Mouse (Mus musculus) right cerebral cortex, postnatal 36 days (tissue): Measurements from ENCODE around the gene March6.

Source experiments
- DNase-seq, 2 experiments: peaks; one replicate each; pipeline ENCODE4 v3.0.0; 2022; ENCODE audit warnings: low spot score in 2 of 2, mixed read lengths in 1 of 2

The March6 gene

DNA sequence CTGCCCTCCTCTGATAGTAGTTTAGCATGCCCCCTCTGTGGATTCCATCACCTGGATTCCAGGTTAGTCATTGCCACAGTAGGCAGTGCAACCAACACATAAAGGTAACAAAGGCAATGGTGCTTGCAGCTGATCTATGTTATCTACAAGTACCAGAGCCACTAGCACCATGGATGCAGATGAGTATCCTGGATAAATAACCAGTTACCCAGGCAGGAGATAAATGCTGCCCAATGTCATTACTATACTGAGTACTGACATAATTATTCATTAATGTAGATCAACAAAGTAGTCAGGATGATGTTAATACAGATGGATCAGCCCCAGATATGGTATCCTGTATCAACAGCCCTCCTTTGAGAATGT, 19.5 kb downstream of the March6 start:
- DNase-seq = no peak

DNA sequence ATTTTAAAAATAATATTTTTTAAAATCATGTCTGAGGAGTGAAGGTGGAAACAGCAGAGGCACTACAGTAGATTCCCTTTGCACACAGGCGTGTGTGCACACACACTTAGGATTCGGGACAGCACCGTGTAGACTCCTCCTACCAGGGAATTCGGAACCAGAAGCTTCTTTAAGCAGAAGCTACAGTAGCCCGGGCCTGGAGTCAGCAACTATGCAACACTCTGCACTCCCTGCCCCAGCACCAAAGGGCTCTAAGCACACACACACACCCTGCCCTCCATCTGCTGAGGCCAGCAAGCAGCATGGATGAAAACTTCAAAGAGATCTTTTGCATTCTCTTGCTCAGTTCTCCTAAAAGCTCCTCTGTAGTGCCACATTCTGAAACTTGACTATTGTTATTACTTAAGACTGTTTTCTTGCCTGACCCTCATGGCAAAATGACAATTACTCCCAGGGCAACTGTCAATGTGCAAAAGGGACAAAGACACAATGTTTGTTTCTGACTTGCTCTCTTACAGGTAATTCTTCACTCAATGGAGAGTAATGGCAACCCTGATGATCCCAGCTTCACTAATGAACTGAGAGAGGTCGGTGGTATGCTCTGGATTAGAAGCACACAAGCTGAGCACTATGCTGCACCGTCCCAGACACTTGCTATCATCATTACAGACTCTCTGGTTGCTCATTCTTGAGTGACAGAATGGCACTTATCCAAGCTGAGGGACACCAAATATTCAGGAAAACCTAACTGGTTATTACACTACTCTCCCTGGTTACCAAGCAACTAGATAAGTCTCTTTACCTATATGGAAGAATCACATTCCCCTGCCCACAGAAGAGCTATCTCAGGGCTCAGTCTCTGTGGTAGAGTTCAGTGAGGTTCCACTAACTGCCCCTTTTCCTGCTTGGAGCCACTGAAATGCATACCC, 20.1 kb downstream of the March6 start:
- DNase-seq = no peak

DNA sequence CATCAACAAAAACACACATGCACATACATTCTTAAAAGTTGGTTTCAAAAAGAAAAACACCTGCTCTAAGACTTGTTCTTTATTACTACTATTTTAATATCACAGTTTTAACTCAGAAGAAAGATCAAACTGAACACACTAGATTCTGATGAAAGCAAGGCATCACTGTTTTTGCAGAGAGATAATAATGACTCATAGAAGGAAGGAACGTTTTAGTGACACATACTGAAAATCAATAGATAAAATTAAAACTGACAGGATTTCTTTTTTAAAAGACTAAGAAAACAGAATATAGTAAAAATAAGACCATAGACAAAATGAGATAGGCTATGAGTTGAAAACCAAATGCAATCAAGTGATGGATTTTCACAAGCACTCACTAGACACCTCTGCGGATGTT, 25.8 kb downstream of the March6 start:
- no peak for DNase-seq

- DNase-seq = no peak
These were observed 27.4 kb downstream of the March6 start for GRCm38 (mm10) chr15:31503447-31503846.

DNA sequence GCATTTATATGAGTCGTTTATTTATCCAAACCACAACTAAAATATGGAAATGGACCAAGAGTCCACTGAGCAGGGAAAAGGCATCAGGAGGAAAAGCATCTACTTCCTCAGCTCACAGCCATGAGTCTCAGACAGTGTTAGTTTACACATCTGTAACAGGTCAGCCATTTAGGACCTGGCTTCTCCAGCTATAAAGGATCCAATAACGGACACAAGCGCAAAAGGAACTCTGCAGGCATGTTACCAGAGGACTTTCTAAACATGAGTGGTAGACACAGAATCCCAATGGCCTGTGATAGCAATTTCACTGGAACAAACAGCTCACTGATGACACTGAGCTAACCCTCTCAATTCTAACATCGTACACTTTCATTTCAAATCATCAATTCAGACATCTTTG, 27.9 kb downstream of the March6 start:
- DNase-seq = no peak

DNA sequence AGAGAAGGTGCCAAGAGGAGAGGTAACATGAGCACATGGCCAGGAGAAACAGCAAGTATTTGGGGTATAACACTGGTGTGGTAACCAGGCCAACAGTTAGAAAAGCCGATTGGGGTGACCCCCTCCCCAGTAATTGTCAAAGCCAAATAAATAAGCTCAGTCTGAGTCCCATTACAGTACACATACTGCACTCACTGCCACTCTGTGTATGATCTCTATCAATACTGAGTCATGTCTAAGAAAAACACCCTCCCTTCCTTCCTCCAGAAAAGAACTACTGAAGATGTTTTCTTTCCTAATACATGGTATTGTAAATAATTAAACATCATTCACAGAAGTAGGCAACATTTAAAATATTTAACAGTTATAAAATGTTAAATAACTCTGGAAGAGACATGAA, 28.5 kb downstream of the March6 start:
- no peak for DNase-seq

- no peak for DNase-seq
These were observed 36.0 kb downstream of the March6 start for GRCm38 (mm10) chr15:31494803-31495202.

- no peak for DNase-seq
These were observed 36.5 kb downstream of the March6 start for GRCm38 (mm10) chr15:31494310-31494709.

DNA sequence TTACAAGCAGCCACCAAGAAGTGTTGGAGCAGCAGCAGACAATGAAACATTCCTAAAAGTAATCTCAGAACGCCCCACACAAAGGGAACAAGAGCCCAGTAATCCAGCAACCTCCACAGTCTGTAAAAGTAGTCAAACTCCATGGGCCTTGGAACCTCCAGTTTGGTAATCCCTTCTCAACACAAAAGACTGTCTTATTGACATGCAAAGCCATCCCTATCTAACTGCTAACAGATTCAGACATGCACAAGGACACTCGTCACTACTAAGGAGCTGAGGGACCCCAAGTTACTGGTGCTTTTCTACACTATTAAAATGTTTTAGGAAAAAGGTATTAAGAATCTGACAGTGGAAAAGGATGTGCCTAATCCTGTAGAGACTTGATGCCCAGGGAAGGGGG, 43.4 kb downstream of the March6 start:
- no peak for DNase-seq

- DNase-seq = no peak
These were observed 54.2 kb downstream of the March6 start for GRCm38 (mm10) chr15:31476678-31477077.

DNA sequence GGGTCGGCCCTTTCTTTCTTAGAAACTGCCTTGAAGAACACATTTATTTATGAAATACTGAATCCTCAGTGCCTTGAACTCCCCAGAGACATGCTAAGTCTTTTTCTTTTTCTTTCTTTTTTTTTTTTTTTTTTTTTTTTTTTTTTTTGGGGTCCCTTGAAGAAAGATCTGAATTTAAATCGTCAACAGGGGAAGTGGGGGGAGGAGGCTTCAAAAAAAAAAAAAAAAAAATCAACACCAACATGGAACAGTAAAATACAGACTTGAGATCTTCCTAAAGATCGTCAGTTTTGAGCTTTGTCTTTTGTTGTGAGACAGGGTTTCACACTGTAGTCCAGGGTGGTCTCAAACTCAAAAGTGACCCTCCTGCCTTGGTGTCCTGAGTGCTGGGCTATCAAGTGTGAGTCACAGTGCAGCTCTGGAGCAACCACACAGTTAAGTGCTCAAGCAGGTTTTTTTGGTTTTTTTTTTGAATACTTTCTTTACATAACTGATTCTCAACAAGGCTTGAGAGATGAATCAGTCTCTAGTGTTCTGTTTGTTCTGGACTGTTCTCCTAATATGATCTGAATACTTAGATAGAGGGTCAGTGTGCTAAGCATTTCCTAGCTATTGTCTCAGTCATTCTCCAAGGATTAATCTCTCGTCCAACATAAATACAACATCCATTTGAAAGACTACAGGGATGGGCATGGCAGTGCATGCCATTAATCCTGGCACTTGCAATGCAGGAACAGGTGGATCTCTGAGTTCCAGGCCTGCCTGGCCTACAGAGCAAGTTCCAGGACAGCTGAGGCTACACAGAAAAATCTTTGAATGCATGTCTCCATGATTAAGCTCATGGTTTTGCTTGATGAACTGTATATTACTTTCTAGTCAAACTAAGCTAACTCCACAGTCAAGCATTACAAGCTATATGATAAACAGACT, 57.9 kb downstream of the March6 start:
- DNase-seq = no peak

DNA sequence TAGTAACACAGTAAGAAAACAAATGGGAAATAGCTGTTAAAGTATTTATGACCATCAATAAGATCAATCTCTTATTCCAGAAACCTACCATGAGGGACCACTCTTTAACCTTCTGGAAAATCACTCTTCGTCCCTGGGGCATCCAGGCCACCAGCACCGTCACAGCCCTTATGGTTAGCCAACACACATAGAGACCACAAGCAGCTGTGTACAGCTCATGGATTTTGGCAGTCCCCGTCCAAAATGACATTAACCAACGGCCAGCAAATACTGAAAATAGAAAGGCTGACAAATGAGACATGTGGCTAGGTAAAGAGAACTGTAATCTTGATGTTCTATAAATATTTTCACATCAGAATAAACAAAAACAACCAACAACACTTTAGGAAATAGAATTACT, 59.3 kb downstream of the March6 start:
- no peak for DNase-seq

DNA sequence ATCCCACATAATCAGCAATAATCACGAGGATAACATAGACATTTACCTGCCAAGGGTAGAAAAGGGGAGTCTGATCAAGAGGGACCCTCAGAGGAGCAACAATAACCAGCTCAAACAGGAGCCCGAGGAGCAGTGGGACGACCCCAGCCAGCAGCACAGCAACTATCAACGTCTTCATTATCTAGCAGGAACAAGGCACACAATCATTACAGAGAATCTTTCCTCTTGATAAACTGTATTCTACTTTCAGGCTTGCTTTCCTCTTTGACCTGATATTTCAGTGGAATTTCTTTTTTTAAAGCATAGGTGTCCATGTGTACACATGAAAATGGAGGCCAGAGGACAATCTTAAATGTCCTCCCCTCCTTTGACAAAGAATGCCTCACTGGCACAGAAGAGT, 61.4 kb downstream of the March6 start:
- no peak for DNase-seq

DNA sequence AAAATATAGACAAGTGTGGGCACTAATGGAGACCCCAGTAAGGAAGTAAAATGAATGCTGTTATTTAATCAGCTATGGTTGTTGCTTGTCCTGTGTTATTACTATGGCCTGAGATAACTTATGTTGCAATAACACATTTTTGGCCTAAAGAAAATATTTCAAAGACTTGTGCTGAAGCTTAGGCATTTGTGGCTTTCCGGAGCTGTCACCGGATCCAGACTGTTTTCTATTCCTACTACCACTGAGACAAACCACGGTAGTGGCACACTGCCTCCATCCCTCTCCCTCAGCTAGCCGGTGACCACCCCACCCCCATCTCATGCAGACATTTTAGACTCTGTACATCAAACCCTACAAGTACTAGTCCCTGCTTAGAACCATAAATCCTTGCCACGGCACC, 62.0 kb downstream of the March6 start:
- DNase-seq = no peak

DNA sequence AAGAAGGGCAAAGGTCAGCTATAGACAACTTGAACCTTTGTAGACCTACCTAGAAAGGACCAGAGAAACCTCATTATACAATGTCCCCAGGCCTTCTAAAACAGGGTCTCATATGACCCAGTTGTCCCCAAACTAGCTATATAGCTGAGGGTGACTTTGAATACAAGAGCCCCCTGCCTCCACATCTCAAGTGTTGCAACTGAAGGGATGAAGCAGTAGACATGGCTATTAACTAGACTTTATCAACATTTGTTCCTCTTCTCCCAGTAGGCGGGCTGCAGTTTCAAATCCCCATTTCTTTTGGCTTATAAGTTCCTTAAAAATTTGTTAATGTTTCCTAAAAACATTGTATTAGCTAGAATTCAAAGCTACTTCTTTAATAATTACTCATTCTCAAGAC, 64.1 kb downstream of the March6 start:
- no peak for DNase-seq

GRCm38 (mm10) chr15:31466295-31466694, 64.6 kb downstream of the March6 start:
- DNase-seq = no peak

- DNase-seq = no peak
These were observed 65.0 kb downstream of the March6 start for GRCm38 (mm10) chr15:31465806-31466205.

DNA sequence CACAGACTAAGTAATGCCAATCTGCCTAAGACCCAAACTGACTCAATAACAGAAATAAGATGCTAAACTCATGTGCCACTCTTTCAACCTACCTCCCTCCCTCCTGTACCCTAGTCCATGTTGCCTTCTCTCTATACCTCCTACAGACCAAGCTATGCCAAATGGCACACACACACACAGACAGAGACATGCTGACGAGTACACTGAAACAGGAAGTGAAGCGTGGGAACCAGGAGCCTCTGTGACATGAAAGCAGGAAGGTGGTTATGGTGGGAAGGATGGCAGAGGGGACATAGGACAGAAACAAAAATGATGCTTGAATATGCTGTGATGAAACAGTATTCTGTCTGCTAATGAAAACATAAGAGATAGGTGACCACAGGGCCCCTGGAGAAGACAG, 70.3 kb downstream of the March6 start:
- DNase-seq = no peak

DNA sequence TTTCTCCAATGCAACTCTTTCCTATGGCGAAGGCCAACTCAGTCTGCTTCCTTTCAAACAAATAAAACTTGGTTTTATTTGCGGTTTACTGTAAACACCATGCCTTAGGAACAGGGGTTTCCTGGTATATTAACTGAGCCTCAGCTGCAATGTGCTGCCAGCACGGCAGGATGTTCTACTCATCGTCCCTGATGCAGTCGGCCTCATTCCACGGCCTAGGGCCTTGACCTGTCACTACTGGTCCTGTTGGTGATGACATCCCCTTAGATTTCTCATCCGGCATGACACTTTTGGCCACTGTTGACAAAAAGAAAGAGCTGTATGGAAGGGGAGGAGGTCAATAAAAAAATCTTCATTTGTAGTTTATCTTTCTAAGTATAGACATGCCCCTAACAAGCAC, 72.8 kb downstream of the March6 start:
- DNase-seq = no peak

- DNase-seq = no peak
These were observed 74.5 kb downstream of the March6 start for GRCm38 (mm10) chr15:31456381-31456780.

DNA sequence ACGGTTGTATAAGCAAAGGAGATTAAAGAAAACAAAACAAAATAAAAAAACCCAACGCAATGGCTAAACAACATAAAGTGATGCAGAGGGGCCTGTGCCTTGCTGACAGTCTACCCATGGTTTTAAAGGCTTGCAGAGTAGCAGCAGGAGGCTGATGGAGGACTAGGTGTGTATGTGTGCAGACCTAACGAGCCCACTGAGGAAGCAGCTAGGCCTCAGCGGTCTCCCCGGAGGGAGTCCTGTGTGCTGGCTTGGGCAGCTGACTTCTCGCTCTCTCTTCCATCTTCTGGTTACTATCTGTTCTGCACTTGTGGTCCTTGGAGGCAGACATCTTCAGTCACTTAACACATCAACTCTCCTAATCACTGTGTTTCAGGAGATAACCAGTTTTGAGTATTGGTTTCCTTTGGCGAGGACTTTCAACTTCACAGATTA, 76.0 kb downstream of the March6 start:
- no peak for DNase-seq

DNA sequence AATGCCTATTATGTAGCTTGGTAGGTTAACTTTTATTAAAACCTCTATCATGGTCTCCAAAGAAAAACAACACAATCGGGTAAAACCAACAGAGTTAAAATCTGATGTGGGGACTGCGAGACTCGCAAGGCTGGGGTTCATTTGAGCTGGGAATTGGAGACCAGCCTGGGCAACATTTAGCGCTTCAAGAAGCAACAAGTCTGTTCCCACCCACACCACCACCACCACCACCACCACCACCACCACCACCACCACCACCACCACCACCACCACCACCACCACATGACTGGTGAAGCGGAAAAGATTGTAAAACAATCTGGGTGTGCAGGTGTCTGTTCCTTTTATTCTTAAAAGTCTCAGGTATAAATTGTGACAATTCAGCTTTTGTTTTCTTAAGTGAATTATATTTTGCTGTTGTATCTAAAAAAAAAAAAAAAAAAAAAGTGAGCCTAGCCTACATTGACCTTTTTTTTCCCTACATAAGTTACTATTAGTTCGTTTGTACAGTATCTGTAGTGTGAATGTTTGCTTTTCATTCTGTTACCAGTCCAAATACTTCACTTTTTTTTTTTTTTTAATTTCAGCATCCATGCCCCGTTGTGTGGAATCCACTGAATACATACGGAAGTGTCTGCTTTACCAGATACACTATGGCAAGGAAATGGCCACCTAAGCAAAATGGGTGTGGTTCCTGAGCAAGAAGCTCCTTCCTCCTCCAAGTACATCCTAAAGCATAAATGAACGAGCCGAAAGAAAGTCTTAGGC, 76.6 kb downstream of the March6 start:
- no peak for DNase-seq
